ENCODE assay signal across 26 mouse cellular contexts in genomic region chr15:80213688-80214087, GRCm38 (mm10). TPM values are rescaled to one million over a fixed set of nuclear protein-coding genes. Genes with fewer than 3 reads are reported as not detected.
"Had no signal": no experiment of that assay in that cellular context is flagged by ENCODE, and none has a peak within 500 bp of the region (broad histone marks: within the 10 kb centered on the region; RNA-seq: fewer than 3 reads in every experiment).

No protein-coding gene starts in this region.

- H3K9me3 ChIP-seq: lung, embryonic 15.5 days; midbrain, embryonic 13.5 days; neural tube, embryonic 12.5 days; neural tube, embryonic 15.5 days had no signal

- H3K4me1 ChIP-seq: lung, embryonic 15.5 days; neural tube, embryonic 15.5 days had no signal

- H3K4me3 ChIP-seq: left cerebral cortex, adult 2 months; lung, embryonic 15.5 days; midbrain, embryonic 13.5 days; neural tube, embryonic 12.5 days; neural tube, embryonic 15.5 days had no signal

- H3K9ac ChIP-seq: lung, embryonic 15.5 days; midbrain, embryonic 13.5 days; neural tube, embryonic 12.5 days; neural tube, embryonic 15.5 days had no signal

- DNase-seq: kidney, adult 2 months; kidney, postnatal 10 days; kidney, postnatal 36 days; layer of hippocampus, postnatal 36 days; lung, adult 18-20 months; lung, postnatal 14 days; lung, postnatal 4 days; right cerebral cortex, adult 18-20 months; right cerebral cortex, postnatal 14 days; right cerebral cortex, postnatal 4 days; thymus, adult 2 months; thymus, postnatal 4 days had no signal

- ATAC-seq: intestine, postnatal 0 days; midbrain, embryonic 13.5 days had no signal

- H3K4me2 ChIP-seq: lung, embryonic 15.5 days; midbrain, embryonic 13.5 days; neural tube, embryonic 12.5 days; neural tube, embryonic 15.5 days had no signal

- H3K27ac ChIP-seq: left cerebral cortex, adult 2 months; lung, embryonic 15.5 days; midbrain, embryonic 13.5 days; neural tube, embryonic 12.5 days; neural tube, embryonic 15.5 days; stomach, postnatal 0 days had no signal

- H3K27me3 ChIP-seq: lung, embryonic 15.5 days; midbrain, embryonic 13.5 days; neural tube, embryonic 12.5 days; neural tube, embryonic 15.5 days had no signal

RNA-seq across cellular contexts. Expression of gene AC140267.1, which starts 21.9 kb away (rescaled TPM):
- total RNA-seq: midbrain, postnatal 0 days had no signal
- polyA plus RNA-seq: intestine, embryonic 14.5 days; intestine, postnatal 0 days; kidney, adult 2 months; kidney, embryonic 14.5 days; limb, embryonic 11.5 days; limb, embryonic 14.5 days; lung, embryonic 15.5 days; midbrain, embryonic 13.5 days; neural tube, embryonic 15.5 days; stomach, embryonic 14.5 days; stomach, postnatal 0 days; thymus, adult 2 months had no signal

RNA-seq across cellular contexts. Expression of gene Mgat3, which starts 40.2 kb away (rescaled TPM):
- total RNA-seq: megakaryocyte progenitor cell, adult 5-6 weeks had no signal
